8 mouse cellular contexts compared by ENCODE assay signal in the genomic region with DNA sequence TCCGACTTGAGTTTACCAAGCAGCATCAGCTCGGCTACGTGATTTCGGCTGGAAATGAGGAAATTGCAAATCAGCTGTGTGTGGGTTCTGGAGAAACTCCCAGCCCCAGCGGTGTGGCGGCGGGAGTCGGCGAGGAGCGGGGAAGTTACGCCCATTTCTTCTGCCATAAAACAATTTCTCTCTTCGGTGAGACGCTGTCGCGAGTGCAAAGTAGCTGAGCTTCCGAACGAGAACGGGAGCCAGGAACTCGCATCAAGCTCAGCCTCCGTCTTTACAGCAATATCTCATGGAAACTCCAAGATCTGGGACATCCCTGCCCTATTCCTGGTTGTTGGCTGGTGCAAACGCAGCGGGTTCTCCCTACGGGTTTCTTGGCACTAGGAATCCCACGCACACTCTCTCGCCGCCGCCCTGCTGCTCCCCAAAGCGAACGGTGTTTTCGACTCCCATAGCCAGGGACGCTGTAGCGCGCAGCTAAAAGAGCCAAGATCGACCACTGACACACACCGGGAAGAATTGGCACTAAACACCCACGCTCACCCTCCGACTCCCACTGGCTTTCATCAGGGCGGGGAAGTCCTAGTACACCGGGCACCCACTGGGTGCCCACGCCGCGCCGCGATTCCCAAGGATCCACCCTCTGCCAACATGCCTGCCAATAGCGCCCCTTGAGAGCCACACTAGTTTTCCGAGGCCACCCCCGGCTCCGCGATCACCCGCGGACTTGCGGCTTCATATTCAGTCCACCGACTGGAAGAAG. TPM values are rescaled to one million over a fixed set of nuclear protein-coding genes. Genes with fewer than 3 reads are reported as not detected.
A peak's percentile ranks its signal among the peaks of the same experiment; 100 is the strongest.
DNase-seq lines count a peak whose midpoint lies in the region; ATAC-seq and TF ChIP-seq lines count a peak whose summit lies in the region.

No protein-coding gene starts in this region.

- no peaks in the 10 kb centered on the region for H3K36me3 ChIP-seq in ES-Bruce4 (ENCODE audit: control insufficient read depth, insufficient read depth, low read length, poor library complexity, severe bottlenecking)
- no peaks in the 10 kb centered on the region for H3K36me3 ChIP-seq in lung, embryonic 15.5 days

- TF ChIP-seq CTCF in ES-Bruce4 (IDR thresholded peaks at IDR 0.05; ENCODE audit: low read depth, low read length), result no peak
- TF ChIP-seq CTCF in embryonic fibroblast, embryonic 13.5 days (IDR thresholded peaks at IDR 0.05; ENCODE audit: borderline replicate concordance, insufficient read depth, low read length), result no peak

- H3K9me3 ChIP-seq in ES-Bruce4 (replicated peaks; ENCODE audit: control insufficient read depth, insufficient read depth, low read length, poor library complexity, severe bottlenecking), result no peaks in the 10 kb centered on the region
- H3K9me3 ChIP-seq in lung, embryonic 15.5 days, result no peaks in the 10 kb centered on the region

- H3K9ac ChIP-seq in ES-Bruce4 (ENCODE audit: low read depth, poor library complexity, severe bottlenecking), result peak overlapping the region; percentile 32
- peak overlapping the region; percentile 62 for H3K9ac ChIP-seq in lung, embryonic 15.5 days

- TF ChIP-seq POLR2A in ES-Bruce4 (IDR thresholded peaks at IDR 0.05; ENCODE audit: insufficient read depth, low read length), result no peak
- no peak for TF ChIP-seq POLR2A in embryonic fibroblast, embryonic 13.5 days (IDR thresholded peaks at IDR 0.05; ENCODE audit: low read depth, low read length)

- peaks cover 14% of the 10 kb centered on the region for H3K27me3 ChIP-seq in ES-Bruce4 (ENCODE audit: control insufficient read depth, insufficient read depth, low read length, poor library complexity, severe bottlenecking)
- peaks cover 41% of the 10 kb centered on the region for H3K27me3 ChIP-seq in lung, embryonic 15.5 days

- peak overlapping the region; percentile 56 for H3K4me3 ChIP-seq in ES-Bruce4 (ENCODE audit: low read depth, low read length)
- H3K4me3 ChIP-seq in embryonic fibroblast, embryonic 13.5 days (ENCODE audit: insufficient read depth, low read length), result peak overlapping the region; percentile 55
- peak overlapping the region; percentile 66 for H3K4me3 ChIP-seq in lung, embryonic 15.5 days

- peak; percentile 44 for DNase-seq in adrenal gland, postnatal 25 days
- DNase-seq in heart, postnatal 4 days, result peak; percentile 31
- peak; percentile 51 to 64 for DNase-seq in layer of hippocampus, postnatal 10 days (ENCODE audit: low spot score in 2 of 2)
- peak; percentile 73 for DNase-seq in right cerebral cortex, postnatal 25 days
- DNase-seq in adipocyte (ENCODE audit: low spot score), result no peak

- peak overlapping the region; percentile 100 for H3K4me2 ChIP-seq in lung, embryonic 15.5 days

- H3K27ac ChIP-seq in ES-Bruce4 (ENCODE audit: insufficient read depth, low read length), result no peak overlapping the region
- no peak overlapping the region for H3K27ac ChIP-seq in embryonic fibroblast, embryonic 13.5 days (ENCODE audit: insufficient read depth, low read length)
- no peak overlapping the region for H3K27ac ChIP-seq in lung, embryonic 15.5 days

- H3K4me1 ChIP-seq in ES-Bruce4 (ENCODE audit: control insufficient read depth, insufficient read depth, low read length), result no peaks in the 10 kb centered on the region
- no peaks in the 10 kb centered on the region; the same call in 1 of the 2 replicates for H3K4me1 ChIP-seq in embryonic fibroblast, embryonic 13.5 days (ENCODE audit: control insufficient read depth, insufficient read depth, low read length)
- peaks cover 29% of the 10 kb centered on the region for H3K4me1 ChIP-seq in lung, embryonic 15.5 days

- no peak for ATAC-seq in lung, embryonic 15.5 days (ENCODE audit: borderline replicate concordance, extremely low read depth, low FRiP score, low TSS enrichment)

- no peak for TF ChIP-seq EP300 in ES-Bruce4 (IDR thresholded peaks at IDR 0.05; ENCODE audit: insufficient read depth, low read depth, low read length)

- WGBS in lung, embryonic 15.5 days, result under 1% methylated on average over 53 of the region's 53 CpGs

RNA-seq across cellular contexts. Expression of gene Dpf3, which starts 1.4 kb away (rescaled TPM):
- polyA plus RNA-seq in ES-Bruce4 (2011; ENCODE audit: insufficient read depth, insufficient read length, low read depth, missing spikeins), result 0.81 TPM in 1 of 2 replicates, not detected in the other
- 11.3 and 14.1 TPM in 2 replicates for total RNA-seq in adrenal gland, postnatal 25 days (2021)
- polyA plus RNA-seq in embryonic fibroblast, embryonic 13.5 days (2011; ENCODE audit: insufficient read length, low read depth, missing spikeins), result not detected in 2 replicates
- total RNA-seq in heart, postnatal 4 days (2021), result 10 to 100 TPM; 19.6 to 20.2 TPM
- 10 to 100 TPM; 22.2 to 26.6 TPM for total RNA-seq in layer of hippocampus, postnatal 10 days (2021)
- 2.7 and 3.7 TPM in 2 replicates for polyA plus RNA-seq in lung, embryonic 15.5 days (2015; fragmentation: Nextera tagmentation; extraction: Ambion mirVana)

RNA-seq across cellular contexts. Expression of gene Dcaf4, which starts 34.2 kb away (rescaled TPM):
- 125 and 134 TPM in 2 replicates for polyA plus RNA-seq in ES-Bruce4 (2011; ENCODE audit: insufficient read depth, insufficient read length, low read depth, missing spikeins)
- 56.8 and 65.9 TPM in 2 replicates for total RNA-seq in adrenal gland, postnatal 25 days (2021)
- 19.9 and 21.6 TPM in 2 replicates for polyA plus RNA-seq in embryonic fibroblast, embryonic 13.5 days (2011; ENCODE audit: insufficient read length, low read depth, missing spikeins)
- total RNA-seq in heart, postnatal 4 days (2021), result 10 to 100 TPM; 15.9 to 16.6 TPM
- 10 to 100 TPM; 28.8 to 36.3 TPM for total RNA-seq in layer of hippocampus, postnatal 10 days (2021)
- polyA plus RNA-seq in lung, embryonic 15.5 days (2015; fragmentation: Nextera tagmentation; extraction: Ambion mirVana), result 21.9 and 24.0 TPM in 2 replicates
